Mouse (Mus musculus): ENCODE data around the gene Tas2r138. TPM values are rescaled to one million over a fixed set of nuclear protein-coding genes. Genes with fewer than 3 reads are reported as not detected.

Tas2r138 gene
- polyA plus RNA-seq, 1 experiment = not detected

DNA sequence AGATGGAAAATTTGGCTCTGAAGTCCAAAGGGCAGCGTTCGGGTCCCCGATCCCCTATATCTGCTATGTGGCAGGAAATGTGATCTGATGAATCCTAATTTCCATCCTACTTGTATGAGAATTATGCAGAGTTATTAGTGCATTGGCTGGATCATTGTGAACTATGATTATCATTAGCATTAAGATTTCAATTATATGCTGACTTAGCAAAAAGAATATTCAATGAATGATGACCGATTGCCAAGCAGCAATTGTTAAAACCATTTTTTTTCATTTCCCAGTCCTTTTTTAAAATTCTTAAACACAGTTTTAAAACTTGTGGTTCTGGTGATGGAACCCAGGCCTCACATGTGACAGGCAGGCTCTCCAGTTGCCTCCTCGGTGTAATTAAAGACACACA is 24.6 kb upstream of the Tas2r138 start:
- no peaks in the 10 kb centered on the region for H3K79me2 ChIP-seq (ENCODE audit: control insufficient read depth, insufficient read depth)
- no peak overlapping the region for H3K4me3 ChIP-seq
- H3K27me3 ChIP-seq (ENCODE audit: control insufficient read depth, insufficient read depth, insufficient read length) = no peaks in the 10 kb centered on the region
- TF ChIP-seq CEBPB (IDR thresholded peaks at IDR 0.05; ENCODE audit: insufficient read depth, poor library complexity, severe bottlenecking) (no peak), TCF12 (IDR thresholded peaks at IDR 0.05; ENCODE audit: insufficient read depth, poor library complexity, severe bottlenecking) (no peak), USF1 (IDR thresholded peaks at IDR 0.05; ENCODE audit: low read depth) (no peak), E2F4 (IDR thresholded peaks at IDR 0.05; ENCODE audit: insufficient read depth) (no peak), TCF3 (IDR thresholded peaks at IDR 0.05; ENCODE audit: insufficient read length, low read depth) (no peak), REST (IDR thresholded peaks at IDR 0.05; ENCODE audit: insufficient read depth, insufficient read length) (no peak), POLR2A (IDR thresholded peaks at IDR 0.05; ENCODE audit: insufficient read length, low read depth) (no peak), MYOD1 (IDR thresholded peaks at IDR 0.05; ENCODE audit: control insufficient read depth in 1 of 3, insufficient read length in 2 of 3, low read depth in 2 of 3) (no peak), POLR2AphosphoS2 (IDR thresholded peaks at IDR 0.05; ENCODE audit: insufficient read length, low read depth) (no peak), MYOG (IDR thresholded peaks at IDR 0.05; ENCODE audit: control insufficient read depth in 1 of 3, insufficient read depth in 1 of 3, insufficient read length in 2 of 3, low read depth in 2 of 3) (no peak), SRF (IDR thresholded peaks at IDR 0.05; ENCODE audit: control insufficient read depth, insufficient read length, low read depth) (no peak), MAX (IDR thresholded peaks at IDR 0.05; ENCODE audit: low read depth) (no peak)
- no peak overlapping the region for H3K4me2 ChIP-seq (ENCODE audit: low read depth)
- H3ac ChIP-seq (ENCODE audit: control insufficient read depth, insufficient read length) = no peak overlapping the region
- no peaks in the 10 kb centered on the region for H3K36me3 ChIP-seq (ENCODE audit: control insufficient read depth, insufficient read depth)

DNA sequence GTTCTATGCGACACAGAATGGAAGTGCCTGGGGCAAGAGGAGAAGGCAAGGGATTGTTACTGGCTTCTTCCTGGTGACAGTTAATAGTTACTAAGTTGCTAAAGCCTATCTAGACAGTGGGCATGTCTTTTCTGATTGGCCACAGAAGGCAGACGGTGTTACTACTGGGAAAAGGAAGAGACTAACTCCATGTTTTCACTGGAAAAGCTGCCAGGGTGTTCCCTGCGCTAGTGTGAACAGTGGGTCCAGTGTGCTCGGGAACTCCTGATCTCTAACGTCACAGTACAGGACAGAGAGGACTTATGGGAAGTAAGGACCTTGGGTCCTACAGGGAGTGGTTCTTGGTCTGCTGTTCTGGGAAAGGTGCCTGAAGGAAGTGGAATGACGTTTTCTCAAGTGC is 22.4 kb upstream of the Tas2r138 start:
- Histone ChIP-seq H3K4me3 (no peak overlapping the region), H3ac (ENCODE audit: control insufficient read depth, insufficient read length) (no peak overlapping the region), H3K36me3 (ENCODE audit: control insufficient read depth, insufficient read depth) (no peaks in the 10 kb centered on the region), H3K4me2 (ENCODE audit: low read depth) (no peak overlapping the region), H3K27me3 (ENCODE audit: control insufficient read depth, insufficient read depth, insufficient read length) (no peaks in the 10 kb centered on the region), H3K79me2 (ENCODE audit: control insufficient read depth, insufficient read depth) (no peaks in the 10 kb centered on the region)
- no peak for TF ChIP-seq MYOG (IDR thresholded peaks at IDR 0.05; ENCODE audit: control insufficient read depth in 1 of 3, insufficient read depth in 1 of 3, insufficient read length in 2 of 3, low read depth in 2 of 3)
- no peak for TF ChIP-seq REST (IDR thresholded peaks at IDR 0.05; ENCODE audit: insufficient read depth, insufficient read length)
- TF ChIP-seq POLR2AphosphoS2 (IDR thresholded peaks at IDR 0.05; ENCODE audit: insufficient read length, low read depth) = no peak
- TF ChIP-seq USF1 (IDR thresholded peaks at IDR 0.05; ENCODE audit: low read depth) = no peak

DNA sequence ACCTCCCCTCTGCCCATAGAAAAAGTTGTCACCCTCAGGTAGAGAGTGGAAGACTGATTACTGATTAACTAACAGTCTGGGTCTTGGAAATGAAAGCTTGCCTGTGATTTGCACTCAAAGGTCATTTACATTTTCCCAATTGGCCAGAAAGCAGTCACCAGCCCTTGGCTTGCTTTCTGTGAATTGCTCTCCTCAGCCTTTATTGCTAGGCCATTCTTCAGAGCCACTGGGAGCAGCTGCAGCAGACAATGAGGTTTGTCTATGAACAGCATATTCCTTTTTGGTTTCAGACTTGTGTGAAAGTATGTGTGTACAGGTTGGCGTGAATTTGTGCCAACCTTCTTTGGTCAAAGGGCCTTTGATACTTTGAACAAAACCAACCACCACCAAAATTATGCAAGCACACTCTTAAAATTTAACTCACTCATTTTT is 21.5 kb upstream of the Tas2r138 start:
- Histone ChIP-seq H3K4me2 (ENCODE audit: low read depth) (no peak overlapping the region), H3K79me2 (ENCODE audit: control insufficient read depth, insufficient read depth) (no peaks in the 10 kb centered on the region), H3K4me3 (no peak overlapping the region), H3K36me3 (ENCODE audit: control insufficient read depth, insufficient read depth) (no peaks in the 10 kb centered on the region), H3K27me3 (ENCODE audit: control insufficient read depth, insufficient read depth, insufficient read length) (no peaks in the 10 kb centered on the region), H3ac (ENCODE audit: control insufficient read depth, insufficient read length) (no peak overlapping the region)
- TF ChIP-seq CEBPB (IDR thresholded peaks at IDR 0.05; ENCODE audit: insufficient read depth, poor library complexity, severe bottlenecking) = no peak
- no peak for TF ChIP-seq MAX (IDR thresholded peaks at IDR 0.05; ENCODE audit: low read depth)
- no peak for TF ChIP-seq SRF (IDR thresholded peaks at IDR 0.05; ENCODE audit: control insufficient read depth, insufficient read length, low read depth)
- no peak for TF ChIP-seq POLR2A (IDR thresholded peaks at IDR 0.05; ENCODE audit: insufficient read length, low read depth)
- no peak for TF ChIP-seq MYOG (IDR thresholded peaks at IDR 0.05; ENCODE audit: control insufficient read depth in 1 of 3, insufficient read depth in 1 of 3, insufficient read length in 2 of 3, low read depth in 2 of 3)
- TF ChIP-seq REST (IDR thresholded peaks at IDR 0.05; ENCODE audit: insufficient read depth, insufficient read length) = no peak
- TF ChIP-seq E2F4 (IDR thresholded peaks at IDR 0.05; ENCODE audit: insufficient read depth) = no peak
- no peak for TF ChIP-seq MYOD1 (IDR thresholded peaks at IDR 0.05; ENCODE audit: control insufficient read depth in 1 of 3, insufficient read length in 2 of 3, low read depth in 2 of 3)
- TF ChIP-seq USF1 (IDR thresholded peaks at IDR 0.05; ENCODE audit: low read depth) = no peak
- TF ChIP-seq POLR2AphosphoS2 (IDR thresholded peaks at IDR 0.05; ENCODE audit: insufficient read length, low read depth) = no peak
- TF ChIP-seq TCF12 (IDR thresholded peaks at IDR 0.05; ENCODE audit: insufficient read depth, poor library complexity, severe bottlenecking) = no peak

DNA sequence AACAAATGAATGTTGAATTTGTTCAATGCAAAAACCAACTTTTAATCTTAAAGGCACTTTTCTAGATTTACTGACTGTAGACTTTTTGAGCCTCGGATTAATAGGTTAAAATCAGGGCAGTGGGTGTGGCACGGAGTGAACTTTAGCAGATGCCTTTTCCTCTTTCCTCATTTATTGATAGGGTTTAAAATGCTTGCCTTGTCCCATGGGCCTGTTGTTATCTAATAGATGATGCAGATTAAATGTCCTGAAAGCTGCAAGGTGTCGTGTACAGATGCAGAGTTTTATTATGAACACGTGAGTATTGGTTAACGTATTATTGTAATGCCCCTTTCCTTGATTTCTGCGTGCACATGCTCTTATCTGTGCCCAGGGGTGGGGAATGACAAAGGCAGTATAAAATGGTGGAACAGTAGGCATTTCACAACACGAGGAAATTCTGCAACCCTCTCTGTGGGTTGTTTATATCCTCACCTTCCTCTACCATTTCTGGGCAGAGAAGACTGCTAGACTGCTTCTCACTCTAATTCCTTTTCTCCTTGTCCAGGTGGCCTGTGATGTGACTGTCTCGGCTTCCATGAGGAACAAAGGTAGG is 15.4 kb upstream of the Tas2r138 start, which contains the start of gene Mgam:
Mgam (plus strand) TSS at position 426 of the 595 bp plus-strand sequence.
- Histone ChIP-seq H3K4me3 (no peak within 1 kb of the TSS), H3K79me2 (ENCODE audit: control insufficient read depth, insufficient read depth) (no peaks in the 10 kb centered on the region), H3K36me3 (ENCODE audit: control insufficient read depth, insufficient read depth) (no peaks in the 10 kb centered on the region), H3K4me2 (ENCODE audit: low read depth) (no peak within 1 kb of the TSS), H3K27me3 (ENCODE audit: control insufficient read depth, insufficient read depth, insufficient read length) (no peaks in the 10 kb centered on the region), H3ac (ENCODE audit: control insufficient read depth, insufficient read length) (no peak within 1 kb of the TSS)
- no peak for TF ChIP-seq E2F4 (IDR thresholded peaks at IDR 0.05; ENCODE audit: insufficient read depth)
- no peak for TF ChIP-seq MYOG (IDR thresholded peaks at IDR 0.05; ENCODE audit: control insufficient read depth in 1 of 3, insufficient read depth in 1 of 3, insufficient read length in 2 of 3, low read depth in 2 of 3)
- TF ChIP-seq POLR2AphosphoS2 (IDR thresholded peaks at IDR 0.05; ENCODE audit: insufficient read length, low read depth) = no peak
- no peak for TF ChIP-seq MYOD1 (IDR thresholded peaks at IDR 0.05; ENCODE audit: control insufficient read depth in 1 of 3, insufficient read length in 2 of 3, low read depth in 2 of 3)
- no peak for TF ChIP-seq POLR2A (IDR thresholded peaks at IDR 0.05; ENCODE audit: insufficient read length, low read depth)
- TF ChIP-seq TCF3 (IDR thresholded peaks at IDR 0.05; ENCODE audit: insufficient read length, low read depth) = no peak
- no peak for TF ChIP-seq REST (IDR thresholded peaks at IDR 0.05; ENCODE audit: insufficient read depth, insufficient read length)
- TF ChIP-seq CEBPB (IDR thresholded peaks at IDR 0.05; ENCODE audit: insufficient read depth, poor library complexity, severe bottlenecking) = no peak
- TF ChIP-seq TCF12 (IDR thresholded peaks at IDR 0.05; ENCODE audit: insufficient read depth, poor library complexity, severe bottlenecking) = no peak
- TF ChIP-seq USF1 (IDR thresholded peaks at IDR 0.05; ENCODE audit: low read depth) = no peak
- TF ChIP-seq MAX (IDR thresholded peaks at IDR 0.05; ENCODE audit: low read depth) = no peak
- TF ChIP-seq SRF (IDR thresholded peaks at IDR 0.05; ENCODE audit: control insufficient read depth, insufficient read length, low read depth) = no peak

Measured in myocyte (in vitro differentiated cells).